Mouse (Mus musculus): ENCODE results near the gene Foxa3.

Gene Foxa3

DNA sequence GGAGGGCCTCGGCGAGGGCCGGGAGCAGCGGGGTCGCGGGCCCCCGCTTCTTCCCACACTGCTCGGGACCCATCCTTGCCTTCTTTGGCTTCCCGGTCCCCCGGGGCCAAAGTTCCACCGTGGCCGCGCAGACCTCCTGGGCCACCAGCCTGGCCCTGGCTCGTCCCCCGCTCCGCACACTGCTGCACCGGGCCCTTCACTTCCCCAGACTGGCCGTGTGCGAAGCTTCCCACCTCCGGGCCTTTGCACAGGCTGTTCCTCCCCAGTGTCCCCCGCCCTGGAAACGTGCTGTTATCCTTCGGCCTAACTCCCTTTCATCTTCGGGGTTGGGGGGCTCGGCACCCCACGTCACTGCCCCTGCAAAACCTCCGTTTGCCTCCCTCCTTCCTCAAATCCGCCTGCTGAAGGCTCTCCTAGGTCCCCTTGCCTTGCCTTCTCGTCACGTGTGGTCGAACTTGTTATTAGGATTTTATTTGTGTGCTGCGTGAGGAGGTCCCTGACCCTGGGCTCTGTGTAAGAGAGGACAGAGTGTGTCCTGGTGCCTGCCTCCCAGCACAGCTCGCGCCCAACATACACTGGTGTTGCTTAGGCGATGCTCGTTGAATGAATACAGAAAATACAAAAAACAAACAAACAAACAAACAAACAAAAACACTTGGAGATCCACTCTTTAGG is 1.4 kb upstream of the Foxa3 start:
- DNase-seq, result peak; percentile 26

DNA sequence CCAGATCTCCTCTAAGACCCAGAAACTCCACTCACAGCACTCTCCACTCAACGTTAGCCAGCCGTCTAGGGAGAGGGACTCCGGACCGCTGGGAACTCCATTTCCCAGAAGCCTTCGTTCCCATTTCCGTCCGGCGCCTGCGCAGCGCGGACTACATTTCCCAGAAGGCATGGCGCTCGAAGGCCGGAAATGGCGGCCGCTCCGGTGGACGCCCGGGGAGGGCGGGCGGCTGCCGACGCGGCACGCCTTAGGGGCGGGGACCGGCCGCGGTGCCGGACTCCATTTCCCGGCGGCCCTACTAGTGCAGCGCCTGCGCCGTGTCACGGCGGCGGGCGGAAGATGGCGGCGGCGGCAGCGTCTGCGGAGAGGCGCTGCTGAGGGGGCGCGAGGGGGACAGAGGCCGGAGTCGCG is 763 bp upstream of the Foxa3 start, which contains the start of gene Sympk:
Gene Sympk, plus strand, starts transcription at position 282 of the 411 bp plus-strand sequence.
- DNase-seq, result peak; percentile 95

GRCm38 (mm10) chr7:19022189-19022958 is 964 bp downstream of the Foxa3 start:
- no peak for DNase-seq

- DNase-seq, result no peak
Measured at GRCm38 (mm10) chr7:19021048-19021447, 2.3 kb downstream of the Foxa3 start.

GRCm38 (mm10) chr7:19017909-19018308 is 5.4 kb downstream of the Foxa3 start:
- no peak for DNase-seq

DNA sequence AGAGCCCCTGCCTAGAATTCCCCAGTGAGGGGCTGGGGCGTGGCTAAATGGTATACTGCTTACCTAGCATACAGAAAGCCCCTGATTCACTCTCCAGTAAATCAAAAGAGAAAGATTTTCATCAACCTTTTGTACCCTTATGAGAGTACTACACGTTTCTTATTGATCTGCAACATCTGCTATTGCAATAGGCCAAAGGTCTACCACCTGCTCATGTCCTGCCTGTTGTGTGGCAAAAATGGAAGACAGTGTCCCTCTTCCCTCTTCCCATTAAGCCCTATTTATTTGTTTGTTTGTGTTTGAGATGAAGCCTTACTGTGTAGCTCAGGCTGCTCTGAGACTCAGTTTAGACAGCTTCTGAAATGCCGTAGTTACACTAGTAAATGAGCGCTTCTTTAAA is 7.3 kb downstream of the Foxa3 start:
- no peak for DNase-seq

DNA sequence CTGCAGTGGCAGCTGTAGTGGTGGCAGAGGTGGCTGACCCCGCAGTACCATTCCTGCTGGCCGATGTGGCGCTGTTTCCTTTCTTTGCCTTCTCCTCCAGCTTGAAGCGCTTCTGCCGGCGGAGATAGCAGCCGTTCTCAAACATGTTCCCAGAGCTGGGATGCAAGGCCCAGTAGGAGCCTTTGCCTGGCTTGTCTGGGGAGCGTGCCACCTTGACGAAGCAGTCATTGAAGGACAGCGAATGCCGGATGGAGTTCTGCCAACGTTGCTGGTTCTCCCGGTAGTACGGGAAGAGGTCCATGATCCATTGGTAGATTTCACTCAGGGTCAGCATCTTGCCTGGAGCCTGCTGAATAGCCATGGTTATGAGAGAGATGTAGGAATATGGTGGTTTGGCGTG is 8.9 kb downstream of the Foxa3 start:
- DNase-seq, result no peak

DNA sequence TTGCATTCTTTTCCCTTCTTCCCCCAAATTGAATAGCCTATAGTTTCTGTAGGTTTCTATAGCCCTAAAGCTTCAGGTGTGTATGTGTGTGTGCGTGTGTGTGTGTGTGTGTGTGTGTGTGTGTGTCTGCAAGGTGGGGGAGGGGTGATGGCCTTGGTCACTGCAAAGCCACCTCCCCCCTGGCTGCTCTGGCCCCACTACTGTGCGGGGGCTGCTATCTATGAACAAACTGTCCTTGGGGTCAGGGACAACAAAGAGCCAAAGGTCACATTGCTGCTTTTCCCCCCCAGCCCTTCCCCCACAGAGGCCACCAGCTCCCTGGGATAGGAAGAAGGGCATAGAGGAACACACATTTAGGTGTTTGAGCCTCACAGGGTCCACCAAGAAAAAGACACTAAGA is 10.5 kb downstream of the Foxa3 start:
- no peak for DNase-seq

- DNase-seq, result peak; percentile 41
Measured at GRCm38 (mm10) chr7:19012025-19012621, 11.2 kb downstream of the Foxa3 start.

DNA sequence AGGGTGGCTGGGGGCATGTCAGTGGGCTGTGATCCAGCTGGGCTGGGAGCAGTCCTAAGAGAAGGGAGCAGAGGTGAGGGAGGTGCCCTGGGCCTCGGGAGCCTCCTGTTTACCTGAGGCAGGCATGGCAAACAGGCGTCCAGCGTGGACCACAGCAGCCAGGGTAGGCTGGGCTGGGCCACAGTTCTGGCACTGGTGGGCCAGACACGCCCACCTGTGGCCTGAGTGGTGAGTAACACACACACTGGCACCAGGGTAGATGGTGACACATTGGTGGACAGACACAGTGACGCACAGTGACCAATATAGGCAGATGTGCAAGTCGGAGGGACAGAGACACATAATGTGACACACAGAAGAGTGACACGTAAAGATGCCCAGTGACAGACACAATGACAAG is 12.8 kb downstream of the Foxa3 start:
- DNase-seq, result no peak

DNA sequence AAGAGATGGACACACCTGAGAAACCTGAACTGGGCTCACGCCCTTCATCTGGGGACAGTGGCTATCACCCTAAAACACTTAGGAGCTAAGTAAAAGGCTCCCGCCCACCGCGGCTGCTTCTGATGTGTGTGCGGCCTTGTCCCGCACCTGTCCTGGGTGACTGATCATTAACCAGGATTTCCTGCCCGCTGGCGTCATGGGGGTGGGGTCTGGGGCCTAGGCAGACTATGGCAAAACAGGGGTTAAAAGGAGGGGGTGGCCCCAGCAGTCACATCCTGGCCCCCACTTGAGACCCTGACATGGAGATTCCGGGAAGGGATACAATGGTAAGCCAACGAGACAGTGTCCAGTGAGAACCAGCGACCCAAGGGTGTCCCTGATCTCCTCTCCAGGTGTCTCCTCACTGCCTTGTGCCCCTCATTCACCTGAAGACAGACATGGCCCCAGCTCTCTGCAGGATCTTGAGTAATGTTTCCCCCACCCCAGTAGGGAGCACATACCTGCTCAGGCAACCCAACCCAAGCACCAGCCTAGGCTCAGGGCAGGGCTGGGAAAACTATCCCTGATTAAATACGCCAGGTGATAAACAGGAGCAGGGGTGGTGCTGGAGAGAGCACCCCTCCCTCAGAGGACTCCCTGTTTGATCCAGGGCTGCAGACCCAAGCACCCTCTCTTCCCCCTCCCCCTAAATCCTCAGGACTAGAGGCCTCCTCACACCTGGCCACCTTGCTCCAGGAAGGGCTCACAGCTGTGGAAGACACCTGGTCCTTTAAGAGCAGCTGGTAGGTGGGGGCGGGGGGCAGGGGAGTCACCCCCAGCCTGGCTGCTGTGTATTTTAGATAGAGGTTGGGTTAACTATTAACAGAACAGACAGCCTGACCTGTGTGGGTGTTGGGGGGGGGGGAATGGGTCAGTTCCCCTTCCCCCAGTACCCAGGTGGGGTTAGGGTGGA is 16.0 kb downstream of the Foxa3 start:
- no peak for DNase-seq

DNA sequence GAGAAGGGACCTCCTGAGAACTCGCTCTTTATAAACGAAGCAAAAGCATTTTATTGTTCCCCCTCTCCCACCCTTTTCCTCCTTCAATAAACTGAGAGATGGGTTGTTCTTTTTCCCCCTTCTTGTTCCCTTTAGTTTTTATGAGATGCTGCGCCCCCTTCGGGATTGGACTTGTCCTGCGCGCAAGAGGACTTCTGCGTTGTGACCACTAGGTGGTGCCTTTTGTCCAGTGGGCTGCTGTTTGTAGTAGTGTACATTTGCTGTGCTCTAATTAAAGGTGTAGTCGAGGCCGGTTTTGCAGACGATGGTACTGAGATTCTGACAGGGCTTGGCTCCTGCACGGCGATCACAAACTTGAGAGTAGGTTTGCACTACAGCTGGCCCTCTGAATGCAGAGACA is 16.9 kb downstream of the Foxa3 start:
- peak; percentile 87 for DNase-seq

GRCm38 (mm10) chr7:19005417-19006121 is 17.8 kb downstream of the Foxa3 start:
- no peak for DNase-seq

DNA sequence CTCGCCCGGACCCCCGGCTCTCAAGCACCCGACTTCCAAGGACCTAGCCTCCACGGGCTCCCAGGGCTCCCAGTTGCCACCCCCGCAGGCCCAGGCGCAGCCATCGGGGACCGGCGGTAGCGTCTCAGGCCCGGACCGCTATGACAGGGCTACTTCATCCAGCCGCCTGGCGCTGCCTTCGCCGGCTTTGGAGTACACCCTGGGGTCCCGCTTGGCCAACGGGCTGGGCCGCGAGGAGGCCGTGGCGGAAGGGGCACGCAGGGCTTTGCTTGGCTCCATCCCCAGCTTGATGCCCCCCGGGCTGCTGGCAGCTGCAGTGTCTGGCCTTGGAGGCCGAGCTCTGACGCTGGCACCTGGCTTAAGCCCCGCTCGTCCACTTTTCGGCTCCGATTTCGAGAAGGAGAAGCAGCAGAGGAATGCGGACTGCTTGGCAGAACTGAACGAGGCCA is 18.7 kb downstream of the Foxa3 start:
- DNase-seq, result no peak

GRCm38 (mm10) chr7:19003902-19004630 is 19.3 kb downstream of the Foxa3 start, which contains the start of gene Irf2bp1:
Irf2bp1 (plus strand) TSS chr7:19004044.
- peak; percentile 94 for DNase-seq

GRCm38 (mm10) chr7:19002848-19003498 is 20.4 kb downstream of the Foxa3 start:
- peak; percentile 74 for DNase-seq

- DNase-seq, result no peak
Measured at GRCm38 (mm10) chr7:19002115-19002514, 21.2 kb downstream of the Foxa3 start.

DNA sequence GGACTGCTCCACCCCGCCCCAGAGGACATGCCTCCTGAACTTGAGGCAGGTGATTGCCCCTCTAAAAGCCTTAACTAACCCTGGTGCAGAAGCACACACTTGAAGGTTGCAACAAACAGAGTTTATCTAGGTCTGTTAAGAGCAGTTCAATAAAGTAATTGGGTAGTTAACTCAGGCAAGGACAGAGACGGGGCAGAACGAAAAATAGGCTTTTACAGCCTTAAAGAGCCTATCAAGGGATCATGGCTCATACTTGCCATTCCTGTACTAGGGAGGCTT is 21.6 kb downstream of the Foxa3 start:
- DNase-seq, result no peak

- peak; percentile 74 for DNase-seq
Measured at GRCm38 (mm10) chr7:19001066-19001806, 22.1 kb downstream of the Foxa3 start.

- no peak for DNase-seq
Measured at GRCm38 (mm10) chr7:19000421-19000820, 22.9 kb downstream of the Foxa3 start.
